Mouse (Mus musculus): ENCODE measurements around the gene Nup85.

Gene Nup85

DNA sequence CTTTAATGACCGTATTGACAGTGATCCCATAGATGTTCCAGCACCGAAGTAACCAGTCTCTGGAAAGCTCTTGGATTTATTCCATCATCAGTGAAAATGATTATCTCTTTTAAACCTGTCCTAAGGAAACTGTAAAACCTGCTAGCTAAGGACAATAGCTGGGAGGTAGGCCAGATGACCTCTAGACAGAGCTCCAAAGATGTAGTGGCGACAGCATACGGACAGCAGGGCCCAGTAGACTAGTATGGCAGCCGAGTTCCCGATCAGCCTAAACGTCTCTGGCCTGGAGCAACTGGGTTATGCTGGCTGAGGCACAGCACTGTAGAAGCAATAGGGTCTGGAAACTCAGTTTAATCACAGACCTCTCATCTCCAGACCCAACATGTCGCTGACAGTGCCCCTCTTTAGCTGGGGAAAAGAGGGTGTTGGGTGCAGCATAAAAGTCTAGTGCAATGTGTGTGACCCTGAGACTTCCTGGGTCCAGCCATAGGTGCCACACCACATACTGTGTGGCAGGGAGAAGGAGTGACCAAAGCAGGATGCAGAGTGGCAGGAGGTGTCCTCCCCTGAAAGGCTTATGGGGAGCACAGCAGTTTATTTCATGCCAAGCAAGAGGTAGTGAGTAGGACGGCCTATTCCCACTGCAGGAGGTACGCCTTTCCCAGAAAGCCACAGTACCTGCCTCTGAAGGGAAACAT, 20.3 kb downstream of the Nup85 start:
- DNase-seq: no peak

DNA sequence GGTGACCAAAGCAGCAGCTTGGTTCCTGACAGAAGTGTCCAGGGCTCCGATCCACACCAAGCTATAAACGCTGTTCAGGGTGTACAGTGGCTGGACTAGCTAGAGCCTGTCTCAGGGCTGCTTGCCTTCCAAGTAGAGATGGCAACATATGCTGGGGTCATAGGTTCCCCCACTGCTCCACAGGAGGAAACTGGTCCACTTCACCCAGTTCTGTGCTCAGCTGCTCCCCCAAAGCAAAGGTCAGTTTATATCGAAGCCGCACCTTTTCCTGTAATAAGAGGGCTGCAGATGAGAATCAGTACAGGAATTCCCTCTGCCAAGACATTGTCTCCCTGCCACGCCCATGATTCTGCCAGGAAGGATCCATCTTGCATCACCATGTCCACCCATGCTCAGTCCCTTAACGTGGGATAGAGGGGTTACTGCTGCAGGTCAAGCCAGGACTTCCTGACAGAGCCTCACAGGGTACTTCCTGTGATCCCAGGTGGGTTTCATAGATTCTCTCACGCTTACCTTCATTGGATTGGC, 21.4 kb downstream of the Nup85 start:
- DNase-seq: no peak

DNA sequence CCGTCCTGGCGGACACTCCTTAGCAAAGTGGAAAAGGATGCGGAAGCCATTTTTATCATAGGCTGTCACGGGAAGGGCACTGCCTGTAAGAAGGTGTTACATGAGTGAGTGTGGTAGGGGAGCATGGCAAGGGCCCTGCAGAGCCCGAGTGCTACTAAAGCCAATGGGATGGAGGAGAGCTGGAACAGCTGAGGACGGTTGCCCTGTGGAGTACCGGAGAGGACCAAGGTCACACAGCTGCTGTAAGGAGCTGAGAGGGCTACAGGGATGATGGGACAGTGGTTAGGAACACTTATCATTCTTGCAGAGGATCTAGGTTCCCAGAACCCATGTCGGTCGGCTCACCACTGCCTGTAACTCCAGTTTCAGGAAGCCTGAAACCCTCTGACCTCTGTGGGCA, 22.2 kb downstream of the Nup85 start:
- no peak for DNase-seq

DNA sequence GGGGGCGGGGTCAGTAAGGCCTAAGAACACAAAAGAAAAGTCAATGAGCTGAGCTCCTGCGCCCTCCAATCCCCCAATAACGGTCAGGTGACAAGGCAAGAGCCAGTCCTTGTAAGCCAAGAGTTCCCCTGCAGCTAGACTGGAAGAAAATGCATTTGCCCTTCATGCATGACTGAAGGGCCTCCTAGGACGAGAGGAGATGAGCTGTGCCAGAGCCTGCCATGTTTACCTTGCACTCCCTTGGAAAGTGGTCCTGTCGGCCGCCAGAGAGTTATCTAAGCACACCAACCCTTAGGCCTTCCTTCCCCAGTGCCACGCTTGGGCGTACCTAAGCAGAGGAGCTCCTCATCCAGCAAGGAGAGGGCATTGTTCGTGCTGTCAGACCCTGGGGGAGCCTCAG, 23.8 kb downstream of the Nup85 start:
- no peak for DNase-seq

DNA sequence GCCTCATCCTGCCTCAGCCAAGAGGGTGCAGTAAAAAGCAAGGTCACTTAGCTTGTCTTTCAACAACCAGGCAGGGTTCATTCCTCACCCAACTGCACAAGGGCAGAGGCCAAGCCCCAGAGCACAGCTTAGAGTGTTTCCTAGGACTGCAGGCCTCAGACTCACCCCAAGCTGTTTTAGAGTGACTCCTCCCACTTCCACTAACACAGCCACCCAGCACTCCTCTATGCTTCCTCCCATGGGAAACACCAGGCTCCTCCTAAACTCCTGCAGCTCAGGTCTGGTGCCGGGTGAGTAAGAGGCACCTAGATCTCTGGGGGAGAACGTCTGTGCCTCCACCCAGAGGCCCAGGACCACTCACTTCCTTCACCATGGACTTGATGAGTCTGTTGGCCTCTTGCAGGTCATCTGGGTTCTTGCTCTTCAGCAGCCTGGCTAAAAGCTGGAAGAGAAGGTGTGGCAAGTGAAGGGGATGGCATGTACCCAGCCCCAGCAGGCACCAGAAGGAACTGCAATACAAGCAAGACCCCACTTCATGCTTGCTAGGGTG, 26.4 kb downstream of the Nup85 start:
- DNase-seq: no peak

DNA sequence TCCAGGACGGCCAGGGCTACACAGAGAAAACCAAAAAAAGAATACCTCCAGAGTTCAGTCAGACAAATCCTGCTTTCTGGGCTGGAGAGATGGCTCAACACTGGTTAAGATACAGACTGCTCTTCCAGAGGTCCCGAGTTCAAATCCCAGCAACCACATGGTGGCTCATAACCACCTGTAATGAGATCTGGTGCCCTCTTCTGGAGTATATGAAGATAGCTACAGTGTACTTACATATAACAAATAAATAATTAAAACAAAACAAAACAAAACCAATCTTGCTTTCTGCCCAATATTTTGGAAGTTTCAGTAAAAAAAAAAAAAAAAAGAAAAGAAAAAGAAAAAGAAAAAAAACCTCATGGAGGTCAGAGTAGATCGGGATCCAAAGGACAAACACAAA, 31.0 kb downstream of the Nup85 start:
- no peak for DNase-seq

DNA sequence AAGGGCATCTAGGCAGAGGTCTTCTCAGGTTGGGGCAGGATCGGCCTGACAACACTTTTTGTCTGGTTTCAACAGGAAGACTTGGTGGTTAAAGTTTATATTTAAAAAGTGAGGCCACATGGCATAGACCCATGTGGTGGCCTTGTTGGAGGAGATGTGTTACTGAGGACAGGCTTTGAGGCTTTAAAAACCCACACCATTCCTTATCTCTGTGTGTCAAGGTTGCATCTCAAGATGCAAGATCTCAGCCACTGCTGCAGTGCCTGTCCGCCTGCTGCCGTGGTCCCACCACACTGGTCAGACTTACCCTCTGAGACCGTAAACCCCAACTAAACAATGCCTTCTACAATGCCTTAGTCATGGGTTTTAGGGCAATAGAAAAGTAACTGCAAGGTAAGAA, 34.1 kb downstream of the Nup85 start:
- DNase-seq: no peak

DNA sequence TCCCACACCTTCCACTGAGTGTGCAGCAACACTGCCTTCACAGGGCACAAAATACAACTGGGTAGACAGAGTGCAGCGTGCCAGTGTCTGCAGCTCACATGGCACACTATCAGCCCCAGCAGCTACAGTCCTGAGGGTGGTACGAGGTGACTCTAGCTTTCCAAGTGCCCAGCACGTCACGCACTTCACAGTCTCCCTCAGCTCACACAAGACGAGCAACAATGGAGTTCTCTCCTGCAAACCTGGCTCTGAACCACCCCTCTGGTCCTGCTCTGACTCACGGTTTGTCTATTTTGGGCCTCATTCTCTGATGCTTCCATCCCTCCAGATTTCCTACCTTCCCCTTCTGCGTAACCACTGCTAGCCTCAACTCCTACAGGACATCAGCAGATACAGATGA, 35.5 kb downstream of the Nup85 start:
- no peak for DNase-seq

DNA sequence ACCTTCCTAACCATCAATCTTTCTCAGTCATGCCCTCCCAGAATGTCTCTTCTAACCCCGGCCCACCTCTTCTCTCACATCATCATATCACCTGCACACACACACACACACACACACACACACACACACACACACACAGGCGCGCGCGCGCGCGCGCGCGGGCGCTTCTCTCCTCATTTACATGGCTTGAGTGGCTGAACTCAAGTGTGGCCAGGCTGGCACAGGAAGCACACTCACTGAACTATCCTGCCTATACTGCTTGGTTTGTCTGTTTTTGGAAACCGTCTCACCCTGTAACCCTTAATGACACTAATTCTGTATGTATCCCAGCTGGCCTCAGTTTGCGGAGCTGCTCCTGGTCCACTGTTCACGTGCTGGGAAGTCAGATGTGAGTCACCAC, 36.5 kb downstream of the Nup85 start:
- no peak for DNase-seq

DNA sequence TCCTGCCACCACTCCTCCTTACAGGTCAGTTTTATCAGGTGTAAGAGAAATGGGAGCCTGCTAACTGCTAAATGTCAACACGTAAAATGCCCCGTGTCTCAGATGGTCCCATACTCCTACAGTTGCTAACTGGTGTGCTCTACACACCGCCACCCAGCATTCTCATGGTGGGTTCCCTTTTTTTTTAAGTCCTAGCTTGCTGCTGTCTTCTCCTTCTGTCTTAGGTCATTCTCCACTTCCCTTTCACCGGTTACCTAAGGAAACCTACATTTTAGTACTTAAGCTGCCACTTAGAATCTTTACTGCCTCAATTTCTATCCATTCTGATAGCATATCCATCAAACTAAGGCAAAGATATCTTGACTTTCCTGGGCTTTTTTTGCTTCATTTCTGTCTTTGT, 36.9 kb downstream of the Nup85 start:
- DNase-seq: no peak

DNA sequence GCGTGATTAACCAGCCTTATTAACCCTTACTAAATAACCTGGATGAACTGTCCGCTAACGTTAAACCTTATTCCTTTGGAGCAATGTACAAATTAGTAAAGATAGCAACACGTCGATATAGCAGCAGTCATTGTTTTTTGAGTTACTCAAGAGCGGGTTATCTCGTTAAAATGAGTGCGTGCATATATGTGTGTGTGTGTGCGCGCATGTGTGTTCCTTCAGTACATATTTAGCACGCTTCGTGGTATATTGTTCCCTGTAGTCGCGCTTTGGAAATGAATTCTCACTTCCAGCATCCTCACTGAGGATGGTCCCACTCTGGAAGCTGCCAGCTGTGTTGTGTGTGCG, 38.9 kb downstream of the Nup85 start:
- no peak for DNase-seq

DNA sequence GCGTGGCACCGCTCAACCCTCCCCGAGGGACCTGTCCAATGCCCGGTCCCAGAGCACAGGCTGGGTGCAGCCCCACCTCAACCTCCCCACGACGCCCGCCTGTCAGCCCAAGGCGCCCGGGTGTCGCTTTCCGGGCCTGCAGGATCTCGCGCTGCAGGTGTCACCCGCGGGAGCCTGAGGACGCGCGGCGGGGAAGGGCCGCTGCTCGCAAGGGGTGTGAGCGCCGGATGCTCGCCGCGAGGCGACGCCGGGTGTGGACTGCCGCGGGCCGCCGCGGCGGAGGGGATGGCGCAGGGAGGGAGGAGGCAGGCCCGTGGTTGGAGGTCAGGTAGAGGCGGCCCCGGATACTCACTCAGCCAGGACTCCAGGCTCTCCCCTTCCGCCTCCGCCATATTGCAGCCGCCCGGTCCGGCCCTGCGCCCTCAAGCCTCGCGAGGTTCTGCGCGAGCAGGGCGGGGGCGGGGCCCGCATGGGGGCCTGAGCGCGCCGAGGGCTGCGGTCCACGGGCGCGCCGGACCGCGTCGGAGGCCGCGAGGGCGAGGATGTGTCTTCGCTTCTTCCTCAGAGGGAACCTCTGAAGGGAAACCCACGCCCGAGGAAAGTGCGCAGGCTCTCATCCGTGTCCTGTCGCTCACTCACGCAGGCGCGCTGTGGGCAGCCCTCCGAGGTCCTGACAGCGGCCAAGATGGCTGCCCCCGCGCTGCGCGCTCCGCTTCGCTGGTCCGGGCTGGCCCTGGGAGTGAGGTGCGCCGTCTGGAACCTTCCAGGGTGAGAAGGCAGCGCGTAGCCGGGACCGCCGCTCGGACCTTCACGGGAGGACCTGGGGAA, 39.5 kb downstream of the Nup85 start, which contains the start of the genes Mrps7 and Gga3:
Gene Mrps7 (plus strand): TSS at position 450 of the 828 bp plus-strand sequence.
Gene Gga3 (minus strand): TSS at position 576 of the 828 bp plus-strand sequence.
- peak; percentile 87 to 94 for DNase-seq

DNA sequence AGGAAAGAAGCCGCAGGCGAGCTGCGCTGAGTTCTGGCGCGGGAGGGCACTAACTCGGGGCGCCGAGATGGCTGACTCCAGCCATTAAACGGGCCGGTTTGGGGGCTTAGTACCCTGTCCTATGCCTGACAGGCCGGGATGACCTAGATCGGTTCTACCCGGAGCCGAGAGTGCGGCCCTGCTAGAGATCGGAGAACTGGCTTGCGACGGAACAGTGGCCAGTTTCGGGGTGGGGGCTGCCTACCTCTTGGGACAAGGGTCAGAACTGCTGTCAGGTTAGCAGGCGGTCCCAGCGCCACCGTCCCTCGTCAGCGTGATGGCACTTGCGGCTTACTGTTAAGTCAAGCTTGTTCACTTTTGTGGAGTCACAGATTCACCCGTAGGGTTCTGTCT, 40.1 kb downstream of the Nup85 start:
- DNase-seq: no peak

DNA sequence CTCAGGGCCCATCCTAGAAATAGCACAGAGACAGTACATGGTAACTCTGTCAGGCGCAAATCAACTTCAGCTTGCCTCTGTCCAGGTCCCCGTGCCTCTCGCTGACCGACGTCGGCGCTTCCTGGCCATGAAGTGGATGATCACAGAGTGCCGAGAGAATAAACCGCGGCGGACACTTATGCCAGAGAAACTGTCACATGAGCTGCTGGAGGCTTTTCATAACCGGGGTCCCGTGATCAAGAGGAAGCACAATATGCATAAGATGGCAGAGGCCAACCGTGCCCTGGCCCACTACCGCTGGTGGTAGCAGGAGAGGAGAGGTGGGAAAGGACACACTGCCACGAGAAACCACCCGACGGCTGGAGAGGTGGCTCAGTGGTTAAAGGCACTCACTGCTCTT, 42.5 kb downstream of the Nup85 start:
- DNase-seq: no peak

DNA sequence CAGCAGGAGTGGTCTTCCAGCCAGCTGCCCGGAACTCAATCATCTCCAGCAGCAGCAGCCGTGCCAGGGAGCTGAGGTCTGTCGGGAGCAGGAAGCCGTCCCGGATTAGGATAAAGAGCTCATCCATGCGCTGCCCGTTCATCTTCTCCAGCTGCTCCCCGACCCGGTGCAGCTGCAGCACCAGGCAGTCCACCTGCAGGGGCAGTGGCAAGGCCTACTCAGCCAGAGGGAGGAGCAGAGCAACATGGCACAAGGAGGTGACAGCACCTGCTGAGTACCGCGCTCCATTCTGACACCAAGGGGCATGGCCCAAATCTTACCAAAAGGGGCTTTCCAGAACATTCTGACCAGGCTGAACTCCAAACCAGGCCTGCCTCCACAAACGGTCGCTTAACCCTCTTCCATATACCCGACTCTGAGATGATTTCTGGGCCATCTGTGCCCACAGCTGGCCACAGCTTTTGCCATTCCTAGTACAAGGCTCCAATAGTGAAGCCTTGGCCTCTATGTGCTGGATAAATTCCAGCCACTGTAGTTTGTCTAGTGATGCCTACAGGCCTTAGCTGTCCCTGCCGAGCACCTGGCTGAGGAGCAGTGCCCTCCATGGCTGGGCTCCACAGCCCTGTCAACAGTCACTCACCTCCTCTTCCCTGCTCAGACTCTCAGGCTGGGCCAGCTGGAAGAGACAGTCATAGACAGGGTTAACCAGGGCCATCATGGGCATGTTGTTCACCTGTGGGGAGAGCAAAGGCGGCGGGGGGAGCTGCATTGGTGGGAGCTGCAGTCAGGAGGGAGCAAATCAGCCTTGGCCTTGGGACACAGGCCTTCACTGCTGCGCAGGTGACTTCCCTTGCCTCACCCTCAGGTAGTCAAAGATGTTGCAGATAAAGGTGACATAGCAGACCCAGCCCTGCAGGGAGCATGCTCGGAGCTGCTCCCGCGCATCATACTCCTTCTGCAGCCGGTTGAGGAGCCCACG, 44.5 kb downstream of the Nup85 start:
- DNase-seq: no peak

DNA sequence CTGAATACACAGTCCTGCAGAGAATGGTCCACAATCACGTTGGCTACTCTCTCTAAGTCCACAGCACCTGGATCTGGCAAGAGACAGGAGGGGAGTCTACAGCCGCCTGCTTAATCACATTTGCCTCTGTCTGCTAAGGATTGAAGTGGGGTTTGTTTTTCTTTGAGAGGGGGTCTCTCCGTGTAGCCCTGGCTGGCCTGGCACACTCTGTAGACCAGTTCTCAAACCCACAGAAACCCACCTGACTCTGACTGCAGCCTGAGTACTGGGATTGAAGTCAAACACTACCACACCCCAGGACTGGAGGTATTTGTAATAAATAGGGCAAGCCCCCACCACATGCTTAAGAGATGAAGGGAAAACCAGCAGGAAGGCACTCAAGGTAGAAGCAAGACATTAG, 45.3 kb downstream of the Nup85 start:
- no peak for DNase-seq

DNA sequence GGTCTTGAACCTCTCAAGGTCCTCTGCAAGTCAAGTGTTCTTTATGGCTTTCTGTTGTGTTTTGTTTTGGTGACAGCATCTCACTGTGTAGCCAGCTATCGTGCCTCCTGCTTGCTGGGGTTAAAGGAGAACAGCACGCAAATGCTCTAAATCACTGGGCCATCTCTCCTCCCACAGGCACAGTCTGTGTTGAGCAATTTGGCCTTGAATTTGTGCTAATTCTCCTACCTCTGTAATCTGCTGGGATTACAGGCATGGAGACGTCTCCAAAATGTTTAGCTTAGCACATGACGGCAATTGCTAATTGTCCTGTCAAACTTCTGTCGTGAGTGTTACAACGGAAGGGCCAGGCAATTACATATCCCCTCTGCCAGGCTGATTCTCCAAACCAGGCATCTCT, 46.9 kb downstream of the Nup85 start:
- DNase-seq: no peak

DNA sequence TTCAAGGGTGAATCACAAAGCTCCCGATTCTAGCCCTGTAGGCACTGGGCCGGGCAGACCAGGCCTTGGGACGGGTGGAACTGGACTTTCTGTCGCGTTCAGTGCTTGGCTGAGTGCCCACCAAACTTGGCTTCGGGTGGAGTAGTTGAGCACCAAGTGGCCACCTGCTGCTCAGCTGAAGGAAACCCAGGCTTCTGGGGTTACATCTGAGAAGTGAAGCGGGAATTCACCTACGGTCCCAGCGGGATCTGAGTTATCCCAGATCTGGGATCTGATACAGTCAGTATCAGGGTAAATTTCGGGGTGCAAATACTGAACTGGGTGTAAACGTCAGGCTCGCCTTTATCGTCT, 47.8 kb downstream of the Nup85 start:
- peak; percentile 74 to 75 for DNase-seq

DNA sequence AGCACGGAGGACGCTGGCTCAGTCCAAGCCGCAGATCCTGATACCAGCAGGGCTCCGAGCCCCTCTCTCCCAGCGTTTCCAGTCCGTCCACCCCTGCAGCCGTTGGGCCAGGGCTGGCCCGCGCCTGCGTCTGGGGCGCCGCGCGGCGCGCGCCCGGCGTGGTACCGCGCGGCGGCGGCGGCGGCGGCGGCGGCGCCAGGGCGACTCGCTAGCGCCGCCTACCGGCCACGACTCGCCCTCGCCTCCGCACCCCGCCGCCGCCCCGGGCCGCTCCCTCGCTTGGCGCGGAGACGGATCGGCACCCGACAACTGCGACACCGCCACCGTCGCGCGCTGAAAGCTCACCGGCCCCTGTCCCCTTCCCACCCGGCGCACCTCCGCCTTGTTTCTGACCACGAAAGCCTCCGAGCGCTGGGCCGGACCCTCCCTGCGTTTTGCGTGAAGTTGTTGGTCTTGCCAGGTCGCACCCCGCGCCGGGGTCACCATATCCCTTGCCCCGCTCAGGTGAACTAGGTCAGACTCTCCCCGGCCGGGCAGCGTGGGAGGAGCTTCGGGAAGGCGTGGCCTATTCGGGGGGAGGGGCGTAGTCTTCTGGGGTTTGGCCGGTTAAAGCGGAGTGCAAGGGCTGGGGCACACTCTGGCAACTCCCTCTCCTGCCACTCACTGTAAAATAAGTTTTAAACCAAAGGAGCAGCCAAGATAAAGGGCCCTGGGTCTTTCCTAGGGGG, 48.3 kb downstream of the Nup85 start, which contains the start of gene Mif4gd:
Gene Mif4gd (minus strand): TSS at position 560 of the 728 bp plus-strand sequence.
- DNase-seq: peak; percentile 92

DNA sequence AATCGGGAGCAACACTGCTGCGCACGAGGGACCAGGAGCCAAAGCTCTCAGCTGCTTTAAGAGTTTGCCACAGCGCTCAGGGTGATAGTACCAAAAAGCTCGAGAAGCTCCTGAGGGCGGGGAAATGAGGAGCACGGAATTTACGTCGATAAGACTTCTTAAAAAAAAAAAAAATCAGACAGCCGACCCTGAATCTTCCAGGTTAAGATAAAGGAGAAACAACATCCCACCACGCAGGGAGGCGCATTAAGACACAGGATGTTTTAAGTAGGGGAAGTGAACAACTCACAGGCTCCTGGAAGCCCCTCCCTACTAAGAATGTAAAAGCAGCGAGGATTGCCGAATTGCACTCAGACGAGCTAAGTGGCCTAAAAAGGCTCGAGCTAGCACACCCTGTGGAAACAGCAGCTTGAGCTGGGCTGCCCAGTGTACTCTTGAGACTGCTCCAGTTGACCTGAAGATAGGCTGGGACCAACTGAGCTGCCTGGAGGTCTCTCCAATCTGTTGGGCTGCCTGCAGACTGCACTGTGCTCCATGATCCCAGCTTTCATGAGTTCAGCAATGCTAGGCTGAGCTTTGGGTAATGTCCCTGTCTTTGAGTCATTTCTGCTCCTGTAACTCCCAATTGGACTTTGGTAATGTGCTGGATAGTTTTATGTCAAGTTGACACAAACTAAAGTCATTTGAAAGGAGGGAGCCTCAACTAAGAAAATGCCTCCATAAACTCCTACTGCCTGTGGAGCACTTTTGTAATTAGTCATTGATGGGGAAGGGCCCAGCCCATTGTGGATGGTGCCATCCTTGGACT, 49.1 kb downstream of the Nup85 start:
- DNase-seq: no peak
